Mouse (Mus musculus) forebrain, embryonic 10.5 days (tissue): ENCODE data around the gene Zcwpw1. TPM values are rescaled to one million over a fixed set of nuclear protein-coding genes. Genes with fewer than 3 reads are reported as not detected.
"Not testable (repeated sequence)": the region's sequence is repeated elsewhere in the genome, so short reads cannot be mapped to it uniquely, and the experiment has no call there.

Experiments used
- DNase-seq: peaks from one replicate; pipeline ENCODE4 v3.0.0-alpha.2; 2017; ENCODE audit warnings: low spot score; ENCODE audit errors: extremely low spot score
- H3K27ac ChIP-seq: fragments of 300-500 bp; sonication (generic); 2 replicates; pipeline ENCODE4 v1.5.1; 2016; ENCODE audit warnings: mild to moderate bottlenecking
- H3K27me3 ChIP-seq: fragments of 300-500 bp; sonication (generic); 2 replicates; pipeline ENCODE4 v1.6.1; 2016; ENCODE audit warnings: mild to moderate bottlenecking; ENCODE audit not compliant: poor library complexity, severe bottlenecking
- H3K36me3 ChIP-seq: fragments of 300-500 bp; sonication (generic); replicated peaks from 2 replicates; pipeline ENCODE4 v1.6.1; 2016; ENCODE audit warnings: mild to moderate bottlenecking, moderate library complexity
- H3K4me1 ChIP-seq: fragments of 300-500 bp; sonication (generic); 2 replicates; pipeline ENCODE4 v1.6.1; 2016
- H3K4me3 ChIP-seq: fragments of 300-500 bp; sonication (generic); 2 replicates; pipeline ENCODE4 v1.5.1; 2016; ENCODE audit warnings: mild to moderate bottlenecking, moderate library complexity
- H3K9me3 ChIP-seq: fragments of 300-500 bp; sonication (generic); 2 replicates; pipeline ENCODE4 v1.6.1; 2016; ENCODE audit warnings: mild to moderate bottlenecking, moderate library complexity
- WGBS: fragments of 180-500 bp; shearing (Covaris S2); methylation state at CpG from one replicate; pipeline ENCODE4 v1.1.7; 2016; 5-methylcytosine and 5-hydroxymethylcytosine counted together
- polyA plus RNA-seq: library from polyadenylated mRNA; unstranded; fragments of >200 nt; fragmentation: Nextera tagmentation; extraction: Ambion mirVana; gene quantifications from 2 replicates; pipeline ENCODE4 v1.2.1, GENCODE M21; 2016

The Zcwpw1 gene
- polyA plus RNA-seq, 1 experiment from 2014 or later = 12.9 TPM

DNA sequence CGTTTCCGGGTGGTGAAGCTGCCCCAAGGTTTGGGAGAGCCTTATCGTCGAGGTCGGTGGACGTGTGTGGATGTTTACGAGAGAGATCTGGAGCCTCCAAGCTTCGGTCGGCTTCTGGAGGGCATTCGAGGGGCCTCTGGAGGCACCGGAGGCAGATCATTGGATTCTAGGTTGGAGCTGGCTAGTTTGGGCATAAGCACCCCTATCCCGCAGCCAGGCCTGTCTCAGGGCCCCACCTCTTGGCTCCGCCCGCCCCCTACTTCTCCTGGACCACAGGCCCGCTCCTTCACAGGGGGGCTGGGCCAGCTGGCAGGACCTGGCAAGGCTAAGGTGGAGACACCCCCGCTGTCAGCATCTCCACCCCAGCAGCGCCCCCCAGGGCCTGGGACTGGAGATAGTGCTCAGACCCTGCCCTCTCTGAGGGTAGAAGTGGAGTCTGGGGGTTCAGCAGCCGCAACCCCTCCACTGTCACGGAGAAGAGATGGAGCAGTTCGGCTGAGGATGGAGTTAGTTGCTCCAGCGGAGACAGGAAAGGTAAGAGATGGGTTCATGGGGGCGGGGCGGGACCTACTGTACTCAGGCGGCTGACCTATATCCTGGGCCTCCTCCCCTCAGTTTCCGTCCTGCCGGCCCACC lies 40.2 kb upstream of the Zcwpw1 start:
- Histone ChIP-seq H3K27me3 (0 out of 2 replicates have a peak, but pooled peaks cover 4% of the 10 kb centered on the region), H3K36me3 (peaks cover 25% of the 10 kb centered on the region), H3K27ac (peak overlapping the region; percentile 94), H3K9me3 (no peaks in the 10 kb centered on the region), H3K4me3 (peak overlapping the region; percentile 80), H3K4me1 (peaks cover 52% of the 10 kb centered on the region)
- no peak for DNase-seq
- WGBS = 6% methylated on average over 26 of the region's 26 CpGs

DNA sequence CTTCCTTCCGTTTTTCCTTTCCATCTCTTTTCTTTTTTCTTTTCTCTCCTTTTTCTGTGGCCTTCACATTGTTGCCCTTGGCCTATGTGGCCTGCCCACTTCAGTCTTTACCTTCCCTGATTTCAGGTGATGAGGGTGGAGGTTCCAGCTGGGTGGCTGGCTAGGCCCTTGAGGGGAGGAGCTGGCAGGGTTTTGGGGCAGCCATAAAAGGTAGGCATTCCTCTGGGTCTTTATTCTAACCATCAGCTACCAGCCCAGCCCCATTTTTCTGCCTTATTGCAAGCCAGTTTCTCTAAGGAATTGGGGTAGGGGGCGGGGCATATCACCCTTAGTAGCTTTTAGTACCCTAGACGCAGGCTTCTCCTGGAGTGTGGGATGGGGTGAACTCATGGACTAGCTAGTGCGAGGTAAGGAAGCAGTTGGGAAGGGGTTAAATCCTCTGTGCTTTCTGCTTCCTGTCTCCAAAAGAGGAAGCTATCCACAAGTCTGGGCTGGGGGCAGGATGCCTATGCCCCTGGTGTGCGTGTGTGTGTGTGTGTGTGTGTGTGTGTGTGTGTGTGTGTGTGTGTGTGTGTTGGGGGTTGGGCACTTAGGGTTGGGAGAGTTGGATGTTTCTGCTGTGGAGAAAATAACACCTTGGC lies 39.3 kb upstream of the Zcwpw1 start:
- DNase-seq = no peak
- H3K27ac ChIP-seq = peak overlapping the region; percentile 56; the same call in 1 of the 2 replicates

DNA sequence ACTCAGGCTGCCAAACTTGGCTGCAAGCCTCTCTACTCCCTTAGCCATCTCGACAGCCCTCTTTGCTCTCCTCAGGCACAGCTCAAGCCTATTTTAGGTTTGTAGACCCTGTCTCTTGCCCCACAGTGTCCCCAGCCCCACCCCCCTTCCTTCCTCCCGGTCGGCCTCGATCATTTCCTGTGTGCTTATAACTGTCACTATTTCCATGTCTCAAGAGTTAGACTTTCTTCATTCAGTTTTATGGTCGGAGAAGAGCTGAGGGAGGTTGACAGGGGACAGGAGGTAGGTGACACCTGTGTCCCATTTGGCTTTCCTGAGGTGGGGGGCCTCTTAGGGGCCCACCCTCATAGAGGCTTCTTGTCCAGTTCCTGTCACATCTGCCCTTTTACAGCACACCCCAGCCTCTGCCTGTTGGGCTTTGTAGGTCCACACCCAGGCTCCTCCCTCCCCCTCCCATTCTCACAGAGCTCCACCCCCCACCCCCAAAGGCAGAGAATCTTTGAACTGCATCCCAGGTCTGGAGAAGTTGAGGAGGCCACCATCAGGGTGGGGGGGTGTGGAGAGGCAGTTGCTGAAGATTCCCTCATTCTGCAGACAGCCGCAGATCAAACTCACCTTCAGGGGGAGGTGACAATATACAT lies 38.3 kb upstream of the Zcwpw1 start:
- no peak for DNase-seq
- Histone ChIP-seq H3K4me1 (peaks cover 56% of the 10 kb centered on the region), H3K36me3 (peaks cover 44% of the 10 kb centered on the region), H3K9me3 (no peaks in the 10 kb centered on the region), H3K27ac (peak overlapping the region; percentile 40; the same call in 1 of the 2 replicates), H3K27me3 (no peaks in the 10 kb centered on the region), H3K4me3 (peak overlapping the region; percentile 80)
- 81% methylated on average over 6 of the region's 6 CpGs for WGBS

More for the DNA sequence above, 39.3 kb upstream of the Zcwpw1 start:
- peaks cover 33% of the 10 kb centered on the region for H3K36me3 ChIP-seq
- no peaks in the 10 kb centered on the region for H3K27me3 ChIP-seq
- 52% methylated on average over 5 of the region's 5 CpGs for WGBS
- H3K4me1 ChIP-seq = peaks cover 52% of the 10 kb centered on the region
- H3K9me3 ChIP-seq = no peaks in the 10 kb centered on the region
- H3K4me3 ChIP-seq = peak overlapping the region; percentile 80

DNA sequence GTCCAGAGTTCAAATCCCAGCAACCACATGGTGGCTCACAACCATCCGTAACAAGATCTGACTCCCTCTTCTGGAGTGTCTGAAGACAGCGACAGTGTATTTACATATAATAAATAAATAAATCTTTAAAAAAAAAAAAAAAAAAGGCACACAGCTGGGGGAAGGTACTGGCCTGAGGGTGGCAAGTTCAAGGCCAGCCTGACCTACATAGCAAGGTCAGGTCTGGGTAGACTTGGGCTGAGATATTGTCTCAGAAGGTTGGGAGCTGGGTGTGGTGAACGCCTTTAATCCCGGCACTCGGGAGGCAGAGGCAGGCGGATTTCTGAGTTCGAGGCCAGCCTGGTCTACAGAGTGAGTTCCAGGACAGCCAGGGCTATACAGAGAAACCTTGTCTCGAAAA lies 37.4 kb upstream of the Zcwpw1 start:
- DNase-seq, H3K9me3 ChIP-seq, H3K27me3 ChIP-seq, H3K4me3 ChIP-seq, H3K27ac ChIP-seq: not testable (repeated sequence)
- WGBS = 96% methylated on average over 6 of the region's 8 CpGs
- Histone ChIP-seq H3K36me3 (peaks cover 46% of the 10 kb centered on the region), H3K4me1 (peaks cover 48% of the 10 kb centered on the region)

DNA sequence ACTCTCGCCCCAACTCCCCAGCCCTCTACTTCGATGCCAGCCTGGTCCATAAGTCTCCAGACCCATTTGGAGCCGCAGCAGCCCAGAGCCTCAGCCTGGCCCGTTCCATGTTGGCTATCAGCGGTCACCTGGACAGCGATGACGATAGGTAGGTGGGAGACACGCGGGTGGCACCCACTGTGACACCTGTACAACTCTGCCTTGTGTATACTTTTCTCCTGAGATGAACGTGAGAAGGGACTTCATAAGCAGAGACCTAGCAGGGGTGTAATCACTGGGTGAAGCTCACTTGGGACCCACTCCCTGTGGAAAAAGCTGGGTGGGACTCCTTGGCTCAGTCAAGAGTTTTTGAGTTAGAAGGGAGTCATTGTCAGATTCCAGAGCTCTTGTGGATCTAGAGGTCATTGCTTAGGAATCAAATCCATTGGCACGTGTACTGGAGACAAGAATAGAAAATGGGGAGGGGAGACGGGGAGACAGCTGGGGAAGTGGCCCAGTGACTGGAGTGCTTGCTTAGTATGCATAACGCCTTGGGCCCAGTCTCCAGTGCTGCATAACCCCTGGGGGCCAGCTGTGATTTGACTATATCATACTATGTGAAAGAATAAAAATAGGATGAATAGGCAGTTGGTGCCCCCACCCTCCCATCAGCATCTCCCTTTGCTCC lies 36.2 kb upstream of the Zcwpw1 start:
- Histone ChIP-seq H3K36me3 (peaks cover 58% of the 10 kb centered on the region), H3K27ac (no peak overlapping the region), H3K27me3 (no peaks in the 10 kb centered on the region), H3K4me3 (no peak overlapping the region), H3K4me1 (peaks cover 36% of the 10 kb centered on the region), H3K9me3 (no peaks in the 10 kb centered on the region)
- WGBS = 94% methylated on average over 13 of the region's 13 CpGs
- DNase-seq = no peak

DNA sequence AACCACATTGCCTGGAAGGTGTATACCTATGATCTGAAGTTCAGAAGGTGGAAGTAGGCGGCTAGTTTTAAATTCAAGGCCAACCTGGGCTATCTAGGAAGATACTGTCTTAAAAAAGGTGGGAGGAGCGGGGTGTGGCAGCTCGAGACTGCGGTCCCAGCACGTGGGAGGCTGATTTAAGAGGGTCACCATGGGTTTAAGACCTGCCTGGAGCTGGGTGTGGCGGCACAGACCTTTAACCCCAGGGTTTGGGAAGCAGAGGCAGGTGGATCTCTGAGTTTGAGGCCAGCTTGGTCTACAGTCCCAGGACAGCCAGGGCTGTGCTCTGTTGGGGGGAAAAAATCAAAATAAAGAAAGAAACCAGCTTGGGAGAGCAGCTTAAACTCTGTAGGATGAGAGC lies 35.6 kb upstream of the Zcwpw1 start:
- Histone ChIP-seq H3K4me1 (peaks cover 31% of the 10 kb centered on the region), H3K9me3 (no peaks in the 10 kb centered on the region), H3K27ac (no peak overlapping the region), H3K27me3 (no peaks in the 10 kb centered on the region), H3K4me3 (no peak overlapping the region), H3K36me3 (peaks cover 64% of the 10 kb centered on the region)
- WGBS = 92% methylated on average over 6 of the region's 6 CpGs
- no peak for DNase-seq

DNA sequence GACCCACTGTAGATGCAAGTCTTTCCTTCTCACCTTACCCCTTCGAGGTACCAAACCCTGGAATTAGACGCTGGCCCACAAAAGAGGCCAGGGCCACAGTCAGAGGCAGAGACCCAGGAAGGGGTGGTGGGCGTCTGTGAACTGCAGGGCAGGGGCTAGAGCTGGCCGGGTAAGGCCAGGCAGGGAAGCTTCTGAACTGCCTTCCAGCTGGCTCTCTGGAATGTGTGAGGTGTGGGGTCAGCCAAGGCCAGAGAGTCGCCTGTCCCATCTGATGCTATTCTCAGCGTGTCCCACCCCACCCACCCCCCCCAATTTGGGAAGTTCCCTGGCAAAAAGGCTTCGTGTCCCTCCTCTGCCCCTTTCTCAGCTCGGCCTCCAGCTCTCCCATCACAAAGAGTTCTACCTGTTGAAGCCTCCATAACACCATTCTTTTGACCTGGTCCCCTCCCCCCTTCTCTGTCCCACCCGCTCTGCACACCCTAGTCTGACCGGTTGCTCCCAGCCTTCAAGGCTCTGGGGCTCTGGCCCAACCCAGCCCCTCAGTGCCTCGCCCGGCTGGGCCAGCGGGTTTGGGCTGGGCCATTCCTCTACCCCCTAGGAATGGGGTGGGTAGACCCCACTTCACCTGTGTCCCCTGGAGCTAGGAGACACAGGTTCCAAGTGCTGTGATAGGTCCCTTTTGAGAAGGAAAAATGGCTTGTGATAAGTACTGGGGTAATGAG lies 34.3 kb upstream of the Zcwpw1 start:
- H3K9me3 ChIP-seq = no peaks in the 10 kb centered on the region
- no peak overlapping the region; the same call in 1 of the 2 replicates for H3K4me3 ChIP-seq
- peaks cover 75% of the 10 kb centered on the region for H3K36me3 ChIP-seq
- DNase-seq = no peak
- 81% methylated on average over 13 of the region's 13 CpGs for WGBS
- peaks cover 20% of the 10 kb centered on the region for H3K4me1 ChIP-seq
- no peaks in the 10 kb centered on the region for H3K27me3 ChIP-seq
- H3K27ac ChIP-seq = no peak overlapping the region

DNA sequence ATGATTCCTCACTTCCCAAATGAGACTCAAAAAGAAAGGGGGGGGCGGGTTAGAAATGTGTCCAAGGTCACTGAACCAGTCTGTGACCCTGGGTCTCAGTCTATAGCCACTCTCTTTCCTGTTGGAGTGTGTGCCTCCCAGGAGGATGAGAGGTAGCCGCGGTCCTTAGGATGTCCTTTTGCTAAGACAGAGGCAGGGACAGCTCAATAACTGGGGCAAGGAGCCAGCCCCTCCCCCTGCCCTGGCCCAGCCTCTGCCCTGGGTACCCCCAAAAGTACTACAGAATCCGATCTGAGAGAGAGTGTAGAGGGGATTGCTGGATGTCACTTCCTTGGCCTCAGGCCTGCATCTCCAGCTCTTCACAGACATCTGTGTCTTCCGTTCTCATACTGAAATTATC lies 32.2 kb upstream of the Zcwpw1 start:
- no peak for DNase-seq
- H3K9me3 ChIP-seq = no peaks in the 10 kb centered on the region
- 86% methylated on average over 5 of the region's 5 CpGs for WGBS
- no peak overlapping the region for H3K27ac ChIP-seq
- peaks cover 88% of the 10 kb centered on the region for H3K36me3 ChIP-seq
- H3K27me3 ChIP-seq = no peaks in the 10 kb centered on the region
- H3K4me3 ChIP-seq = no peak overlapping the region
- peaks cover 12% of the 10 kb centered on the region; the same call in 1 of the 2 replicates for H3K4me1 ChIP-seq

DNA sequence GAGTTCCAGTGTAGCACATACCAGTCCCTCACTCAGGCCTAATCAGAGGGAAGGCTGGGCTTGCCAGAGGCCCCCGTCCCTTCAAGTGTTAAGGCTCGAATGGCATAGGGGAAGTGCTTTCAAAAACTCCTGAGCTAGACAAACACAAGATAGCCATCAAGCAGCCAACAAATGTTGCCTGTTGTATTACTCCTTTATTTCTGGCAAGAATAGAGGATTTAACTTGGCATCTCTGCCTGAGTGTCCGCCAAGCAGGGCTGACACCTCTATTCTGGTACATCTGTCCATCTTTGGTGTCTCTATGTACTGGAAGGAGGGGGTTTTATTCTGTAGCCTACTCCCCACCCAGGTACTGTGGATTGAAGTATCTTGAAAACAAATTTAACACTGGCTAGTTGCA lies 31.5 kb upstream of the Zcwpw1 start:
- WGBS = 86% methylated on average over 3 of the region's 3 CpGs
- no peaks in the 10 kb centered on the region for H3K27me3 ChIP-seq
- DNase-seq = no peak
- peaks cover 12% of the 10 kb centered on the region; the same call in 1 of the 2 replicates for H3K4me1 ChIP-seq
- no peak overlapping the region for H3K4me3 ChIP-seq
- peaks cover 82% of the 10 kb centered on the region for H3K36me3 ChIP-seq
- H3K27ac ChIP-seq = no peak overlapping the region
- no peaks in the 10 kb centered on the region for H3K9me3 ChIP-seq

DNA sequence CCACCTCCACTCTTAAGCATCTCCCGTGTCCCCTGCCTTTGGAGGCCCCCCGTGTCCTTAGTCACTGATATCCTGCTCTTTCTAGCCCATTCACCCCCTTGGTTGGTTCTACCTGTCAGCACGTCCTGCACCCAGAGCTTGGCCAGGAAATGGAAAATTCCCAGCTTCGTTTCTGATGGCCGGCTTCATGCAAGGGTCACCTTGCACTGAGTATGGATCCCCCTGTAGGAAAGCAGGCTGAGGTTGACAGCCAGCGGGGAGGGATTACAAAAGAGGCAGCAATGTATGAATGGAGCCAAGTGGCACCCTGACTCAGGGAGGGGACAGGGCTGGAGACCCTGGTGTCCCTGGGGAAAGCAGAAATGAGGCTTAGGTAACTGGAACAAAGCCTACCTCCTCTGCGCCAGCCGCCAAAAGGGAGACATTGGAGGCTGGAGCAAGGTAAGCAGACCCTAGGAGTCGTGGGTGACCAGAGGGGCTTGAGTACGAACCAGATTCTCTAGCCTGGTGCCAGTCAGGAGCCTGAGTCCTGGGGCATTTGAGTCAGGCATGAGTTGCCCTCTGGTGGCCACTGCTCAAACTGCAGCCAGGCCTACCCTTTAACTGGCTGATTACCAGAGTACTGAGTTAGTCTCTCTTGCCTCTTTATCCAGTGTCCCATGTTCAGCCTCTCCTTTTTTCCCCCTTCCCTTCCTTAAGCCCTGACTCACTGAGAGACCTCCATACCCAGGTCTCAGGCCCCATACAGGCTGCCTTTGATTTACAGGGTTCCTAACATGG lies 30.5 kb upstream of the Zcwpw1 start:
- H3K27me3 ChIP-seq = no peaks in the 10 kb centered on the region
- peaks cover 73% of the 10 kb centered on the region for H3K36me3 ChIP-seq
- peaks cover 12% of the 10 kb centered on the region; the same call in 1 of the 2 replicates for H3K4me1 ChIP-seq
- peak; percentile 81 for DNase-seq
- H3K9me3 ChIP-seq = no peaks in the 10 kb centered on the region
- H3K27ac ChIP-seq = no peak overlapping the region
- H3K4me3 ChIP-seq = no peak overlapping the region
- 48% methylated on average over 10 of the region's 10 CpGs for WGBS

DNA sequence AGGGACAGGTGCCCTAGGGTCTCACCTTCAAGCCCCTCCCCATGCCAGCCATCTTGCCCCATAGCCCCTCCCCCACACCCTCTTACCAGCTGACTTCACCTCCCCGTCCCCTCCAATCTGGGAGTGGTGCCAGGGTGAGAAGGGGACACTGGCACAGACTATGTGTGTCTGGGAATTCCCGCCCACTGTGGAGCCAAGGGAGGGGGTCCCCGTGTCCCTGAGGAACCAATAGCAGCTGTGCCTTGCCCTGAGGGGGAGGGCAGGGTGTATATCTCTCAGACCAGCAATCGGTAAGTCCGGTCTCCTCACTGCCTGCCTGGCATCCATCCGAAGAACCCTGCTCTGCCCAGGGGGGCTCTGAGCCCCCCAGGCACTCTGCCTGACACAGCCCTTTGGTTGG lies 29.7 kb upstream of the Zcwpw1 start:
- H3K9me3 ChIP-seq = no peaks in the 10 kb centered on the region
- 0 out of 2 replicates have a peak overlapping the region, but pooled peaks have one; percentile 8 for H3K27ac ChIP-seq
- no peaks in the 10 kb centered on the region for H3K27me3 ChIP-seq
- no peak overlapping the region for H3K4me3 ChIP-seq
- peaks cover 65% of the 10 kb centered on the region for H3K36me3 ChIP-seq
- DNase-seq = no peak
- peaks cover 12% of the 10 kb centered on the region; the same call in 1 of the 2 replicates for H3K4me1 ChIP-seq
- 81% methylated on average over 6 of the region's 6 CpGs for WGBS
